Mouse (Mus musculus): Measurements from ENCODE around the gene Actg1. TPM values are rescaled to one million over a fixed set of nuclear protein-coding genes. Genes with fewer than 3 reads are reported as not detected.
A peak's percentile ranks its signal among the peaks of the same experiment; 100 is the strongest.
"Not testable (repeated sequence)": the region's sequence is repeated elsewhere in the genome, so short reads cannot be mapped to it uniquely, and the experiment has no call there.

Gene Actg1
- polyA plus RNA-seq, 1 experiment, result 785 TPM

- TF ChIP-seq POLR2A (IDR thresholded peaks at IDR 0.05; ENCODE audit: insufficient read depth, low read depth, low read length) (no peak), CTCF (IDR thresholded peaks at IDR 0.05; ENCODE audit: insufficient read depth, low read depth, low read length) (no peak)
- WGBS, result 76% methylated on average over 5 of the region's 5 CpGs
- Histone ChIP-seq H3K4me1 (ENCODE audit: control insufficient read depth, insufficient read depth, low read length) (peaks cover 44% of the 10 kb centered on the region), H3K27ac (ENCODE audit: insufficient read depth, low read depth, low read length) (no peak overlapping the region), H3K4me3 (ENCODE audit: insufficient read depth, low read depth, low read length) (no peak overlapping the region)
Measured at GRCm38 (mm10) chr11:120355277-120356039, 7.1 kb upstream of the Actg1 start.

GRCm38 (mm10) chr11:120354304-120355276, 6.2 kb upstream of the Actg1 start:
- H3K4me1 ChIP-seq (ENCODE audit: control insufficient read depth, insufficient read depth, low read length), result peaks cover 45% of the 10 kb centered on the region
- TF ChIP-seq POLR2A (IDR thresholded peaks at IDR 0.05; ENCODE audit: insufficient read depth, low read depth, low read length) (no peak), CTCF (IDR thresholded peaks at IDR 0.05; ENCODE audit: insufficient read depth, low read depth, low read length) (no peak)

DNA sequence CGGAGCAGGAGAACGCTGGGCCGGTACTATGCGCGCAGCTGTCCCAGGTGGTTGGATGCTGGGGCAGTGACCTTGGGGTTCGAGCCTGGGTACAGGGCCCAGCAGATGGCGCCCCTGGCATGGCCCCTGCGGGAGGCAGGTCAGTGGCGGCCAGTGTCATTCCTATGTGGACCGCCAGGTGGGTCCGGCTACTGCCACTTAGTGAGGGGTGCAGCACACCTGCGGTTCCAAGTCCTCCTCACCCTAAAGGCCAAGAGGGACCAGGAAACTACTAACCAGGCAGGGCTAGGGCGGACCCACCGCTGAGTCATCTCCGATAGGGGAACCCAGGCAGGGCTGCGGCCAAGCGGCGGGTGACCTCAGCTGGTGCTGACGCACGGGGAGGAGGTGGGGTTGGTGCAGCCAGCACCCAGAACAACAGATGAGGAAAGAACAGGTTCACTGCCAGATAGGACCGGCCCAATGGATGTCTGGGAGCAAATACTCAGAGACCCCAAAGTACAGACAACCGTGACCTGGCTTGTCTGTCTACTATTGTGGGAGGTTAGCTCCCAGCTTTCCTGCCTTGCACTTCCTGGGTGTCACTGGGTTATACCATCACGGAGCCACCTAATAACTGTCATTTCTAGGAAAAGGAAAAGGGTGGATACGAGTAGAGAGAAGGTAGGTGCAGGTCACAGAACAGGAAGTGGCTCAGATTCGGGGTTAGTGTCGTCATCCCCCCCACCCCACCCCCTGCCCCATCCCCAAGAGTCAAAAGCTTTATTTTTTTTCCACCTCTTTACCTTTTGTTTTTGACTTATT, 5.4 kb upstream of the Actg1 start:
- peaks cover 45% of the 10 kb centered on the region for H3K4me1 ChIP-seq (ENCODE audit: control insufficient read depth, insufficient read depth, low read length)
- 30% methylated on average over 26 of the region's 26 CpGs for WGBS
- no peak overlapping the region for H3K4me3 ChIP-seq (ENCODE audit: insufficient read depth, low read depth, low read length)
- no peak overlapping the region for H3K27ac ChIP-seq (ENCODE audit: insufficient read depth, low read depth, low read length)
- TF ChIP-seq POLR2A (IDR thresholded peaks at IDR 0.05; ENCODE audit: insufficient read depth, low read depth, low read length), result no peak
- TF ChIP-seq CTCF (IDR thresholded peaks at IDR 0.05; ENCODE audit: insufficient read depth, low read depth, low read length), result peak; percentile 50; the same call in 1 of the 2 replicates

More at GRCm38 (mm10) chr11:120354304-120355276, 6.2 kb upstream of the Actg1 start:
- 82% methylated on average over 17 of the region's 17 CpGs for WGBS
- Histone ChIP-seq H3K27ac (ENCODE audit: insufficient read depth, low read depth, low read length) (no peak overlapping the region), H3K4me3 (ENCODE audit: insufficient read depth, low read depth, low read length) (no peak overlapping the region)

DNA sequence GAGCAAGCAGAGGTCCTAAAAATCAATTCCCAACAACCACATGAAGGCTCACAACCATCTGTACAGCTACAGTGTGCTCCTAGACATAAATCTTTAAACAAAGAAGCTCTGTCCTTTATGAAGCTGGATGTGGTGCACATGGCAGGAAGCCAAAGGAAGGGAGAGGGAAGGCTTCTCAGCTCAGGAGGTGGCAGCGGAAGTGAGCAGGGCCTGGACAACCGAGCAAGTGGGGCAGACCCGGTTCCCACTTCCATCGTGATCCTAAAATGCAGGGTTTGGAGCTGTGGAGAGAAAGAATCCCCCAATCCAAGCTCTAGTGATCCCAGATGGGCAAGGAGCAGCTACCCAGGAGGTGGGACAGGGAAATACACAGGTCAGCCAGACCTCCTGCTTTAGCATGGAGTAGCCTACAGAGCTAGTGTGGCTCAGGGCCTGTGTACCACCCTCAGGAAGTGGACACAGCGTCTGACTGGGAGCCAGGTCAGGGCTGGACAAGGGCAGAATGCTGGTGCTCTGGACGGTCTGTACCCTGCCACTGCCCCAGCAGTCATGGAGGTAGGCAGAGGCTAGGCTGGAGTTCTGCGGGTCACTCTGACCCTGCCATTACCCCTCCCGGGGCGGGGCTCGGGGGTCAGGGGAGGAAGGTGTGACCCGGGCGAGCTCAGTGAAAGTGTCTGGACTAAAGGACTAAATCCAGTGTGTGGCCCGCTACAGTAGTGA, 4.4 kb upstream of the Actg1 start:
- TF ChIP-seq CTCF (IDR thresholded peaks at IDR 0.05; ENCODE audit: insufficient read depth, low read depth, low read length) (no peak), POLR2A (IDR thresholded peaks at IDR 0.05; ENCODE audit: insufficient read depth, low read depth, low read length) (no peak)

DNA sequence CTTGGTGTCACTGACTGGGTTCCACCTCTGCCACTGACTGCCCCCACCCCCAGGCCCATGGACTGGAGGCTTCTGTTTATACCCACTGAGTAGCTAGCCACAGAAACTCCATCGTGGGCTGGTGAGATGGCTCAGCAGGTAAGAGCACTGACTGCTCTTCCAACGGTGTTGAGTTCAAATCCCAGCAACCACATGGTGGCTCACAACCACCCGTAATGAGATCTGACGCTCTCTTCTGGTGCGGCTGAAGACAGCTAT, 3.7 kb upstream of the Actg1 start:
- not testable (repeated sequence) for H3K4me3 ChIP-seq (ENCODE audit: insufficient read depth, low read depth, low read length); H3K27ac ChIP-seq (ENCODE audit: insufficient read depth, low read depth, low read length)
- H3K4me1 ChIP-seq (ENCODE audit: control insufficient read depth, insufficient read depth, low read length), result peaks cover 31% of the 10 kb centered on the region
- whole genome bisulfite sequencing, result 85% methylated on average over 5 of the region's 5 CpGs

More for the DNA sequence above, 4.4 kb upstream of the Actg1 start:
- WGBS, result 61% methylated on average over 13 of the region's 13 CpGs
- Histone ChIP-seq H3K27ac (ENCODE audit: insufficient read depth, low read depth, low read length) (no peak overlapping the region; the same call in 1 of the 2 replicates), H3K4me3 (ENCODE audit: insufficient read depth, low read depth, low read length) (no peak overlapping the region), H3K4me1 (ENCODE audit: control insufficient read depth, insufficient read depth, low read length) (peaks cover 35% of the 10 kb centered on the region)

DNA sequence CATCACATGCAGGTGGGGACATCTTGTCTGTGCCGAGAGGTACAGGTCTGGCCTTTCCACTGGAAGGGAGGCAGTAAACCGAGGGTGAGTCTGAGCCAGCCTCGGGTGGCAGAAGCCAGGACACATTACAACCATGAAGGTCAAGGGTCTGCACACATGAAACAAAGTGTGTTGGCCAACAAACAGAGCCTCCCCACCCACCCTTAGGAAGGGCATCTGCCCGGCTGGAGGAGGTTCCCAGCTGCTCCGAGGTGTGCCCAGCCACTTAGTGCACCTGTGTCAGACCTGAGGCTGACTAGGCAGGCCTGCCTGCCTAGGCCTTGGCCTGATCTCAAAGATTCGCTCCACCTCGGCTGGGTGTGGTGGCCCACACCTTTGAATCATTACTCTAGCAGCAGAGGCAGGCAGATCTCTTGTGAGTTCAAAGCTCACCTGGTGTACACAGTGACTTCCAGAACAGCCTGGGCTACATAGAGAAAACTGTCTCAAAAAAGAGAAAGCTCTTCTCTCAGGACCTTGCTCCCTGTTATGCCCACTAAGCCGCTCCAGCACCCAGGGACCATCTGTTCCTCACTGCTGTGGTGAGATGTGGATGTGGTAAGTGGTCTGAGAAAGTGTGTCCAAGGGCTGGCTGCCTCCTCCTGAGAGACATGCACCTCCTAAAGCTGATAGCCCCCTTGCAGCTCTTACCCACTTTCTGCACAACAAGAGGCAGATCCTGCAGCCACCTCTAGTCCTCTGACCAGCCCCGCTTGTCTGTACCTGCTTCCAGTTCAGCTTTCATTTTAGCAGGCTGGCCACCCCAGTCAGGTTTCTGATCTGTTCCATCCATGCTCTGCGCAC, 3.1 kb upstream of the Actg1 start:
- Histone ChIP-seq H3K27ac (ENCODE audit: insufficient read depth, low read depth, low read length) (no peak overlapping the region), H3K4me3 (ENCODE audit: insufficient read depth, low read depth, low read length) (no peak overlapping the region), H3K4me1 (ENCODE audit: control insufficient read depth, insufficient read depth, low read length) (peaks cover 31% of the 10 kb centered on the region)
- WGBS, result 90% methylated on average over 10 of the region's 10 CpGs
- TF ChIP-seq POLR2A (IDR thresholded peaks at IDR 0.05; ENCODE audit: insufficient read depth, low read depth, low read length), result no peak
- TF ChIP-seq CTCF (IDR thresholded peaks at IDR 0.05; ENCODE audit: insufficient read depth, low read depth, low read length), result no peak

DNA sequence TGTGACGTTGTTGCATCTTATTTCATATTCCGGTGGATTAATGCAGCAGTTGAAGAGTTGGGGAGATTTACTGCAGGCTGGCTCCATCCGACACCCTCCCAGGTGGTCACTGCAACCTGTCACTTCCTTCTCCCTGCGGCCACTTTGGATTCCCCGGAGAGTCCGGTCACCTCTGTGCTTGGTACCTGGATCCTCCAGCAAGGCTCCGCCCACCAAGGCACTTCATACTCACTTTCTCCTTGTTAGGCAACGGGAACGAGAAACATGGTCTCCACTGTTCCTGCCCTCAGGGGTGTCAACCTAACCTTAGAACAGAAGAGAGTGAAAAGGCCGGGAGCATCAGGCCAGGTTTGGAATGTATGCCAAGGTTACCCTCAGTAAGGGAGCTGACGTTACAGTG, 2.4 kb upstream of the Actg1 start:
- H3K27ac ChIP-seq (ENCODE audit: insufficient read depth, low read depth, low read length), result peak overlapping the region; percentile 49
- 33% methylated on average over 11 of the region's 11 CpGs for WGBS
- H3K4me3 ChIP-seq (ENCODE audit: insufficient read depth, low read depth, low read length), result no peak overlapping the region
- H3K4me1 ChIP-seq (ENCODE audit: control insufficient read depth, insufficient read depth, low read length), result peaks cover 28% of the 10 kb centered on the region
- TF ChIP-seq POLR2A (IDR thresholded peaks at IDR 0.05; ENCODE audit: insufficient read depth, low read depth, low read length), result no peak
- no peak for TF ChIP-seq CTCF (IDR thresholded peaks at IDR 0.05; ENCODE audit: insufficient read depth, low read depth, low read length)
